Mouse (Mus musculus): ENCODE measurements around the gene Myo10.

The Myo10 gene

DNA sequence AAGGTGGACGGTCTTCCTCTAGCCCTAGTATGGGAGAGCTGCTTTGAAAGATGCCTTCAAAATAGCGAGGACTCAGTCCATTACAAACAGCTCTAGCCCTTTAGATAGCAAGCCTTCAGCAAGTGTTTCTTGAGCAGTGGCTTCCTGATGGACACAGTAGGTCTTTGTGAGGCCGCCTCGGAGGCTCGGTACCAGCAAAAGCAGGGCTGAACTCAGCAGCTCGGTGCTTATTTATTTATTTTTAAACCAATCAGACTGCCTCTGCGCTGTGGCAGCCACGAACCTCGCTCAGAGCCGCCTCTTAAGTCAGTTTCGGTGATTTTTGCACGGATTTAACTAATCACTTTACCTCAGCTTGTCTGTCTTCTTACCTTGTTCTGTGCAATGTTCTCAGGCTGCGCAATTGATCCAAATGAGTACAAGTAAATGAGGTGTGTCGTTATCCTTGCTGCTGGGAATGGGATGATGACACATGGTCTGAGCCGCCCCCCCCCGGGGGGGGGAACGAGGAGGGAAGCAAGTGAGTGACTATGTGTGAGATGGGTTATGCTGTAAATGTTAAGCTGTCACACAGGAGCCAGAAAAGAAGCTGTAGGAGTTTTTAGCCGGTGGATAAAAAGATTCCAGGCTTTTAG lies 232.1 kb downstream of the Myo10 start:
- no peak for DNase-seq

DNA sequence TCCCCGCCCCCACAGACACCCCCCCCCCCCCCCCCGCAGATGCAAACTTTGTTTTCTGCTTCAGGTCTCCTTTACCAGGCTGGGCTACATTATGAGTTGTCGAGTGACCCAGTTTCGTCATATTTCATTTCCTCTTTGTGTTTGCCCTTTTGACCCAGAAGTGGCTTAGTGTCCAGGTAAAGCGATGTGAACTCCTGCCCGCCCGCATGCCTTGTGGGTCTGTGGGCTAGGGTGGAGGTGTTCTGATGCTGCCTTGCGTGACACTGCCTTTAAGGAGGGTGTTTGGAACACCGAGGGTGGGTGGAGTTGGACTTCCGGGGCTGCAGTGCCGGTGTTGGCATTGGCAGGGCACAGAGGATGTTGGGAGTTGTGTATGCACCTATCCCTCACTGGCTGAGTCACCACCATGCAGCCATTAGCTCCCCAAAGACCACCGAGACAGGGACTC lies 236.3 kb downstream of the Myo10 start:
- peak; percentile 48 for DNase-seq

DNA sequence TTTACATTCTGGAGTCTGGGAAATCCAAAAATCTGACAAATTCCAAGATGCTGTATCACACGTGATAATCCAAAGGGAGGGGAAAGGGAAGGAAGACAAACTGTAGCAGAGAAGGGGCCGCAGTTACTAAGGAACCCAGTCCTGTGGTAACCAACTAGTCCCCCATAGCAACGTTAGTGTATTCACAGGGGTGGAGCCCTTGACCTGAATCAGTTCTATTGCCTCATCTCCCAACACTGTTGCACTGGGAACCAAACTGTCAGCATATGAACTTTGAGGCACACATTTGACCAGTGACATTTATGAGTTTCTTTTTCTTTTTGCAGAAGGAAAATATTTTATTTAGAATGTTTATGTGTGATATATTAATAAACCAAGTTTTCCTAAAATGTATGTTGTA lies 237.1 kb downstream of the Myo10 start:
- DNase-seq: no peak

DNA sequence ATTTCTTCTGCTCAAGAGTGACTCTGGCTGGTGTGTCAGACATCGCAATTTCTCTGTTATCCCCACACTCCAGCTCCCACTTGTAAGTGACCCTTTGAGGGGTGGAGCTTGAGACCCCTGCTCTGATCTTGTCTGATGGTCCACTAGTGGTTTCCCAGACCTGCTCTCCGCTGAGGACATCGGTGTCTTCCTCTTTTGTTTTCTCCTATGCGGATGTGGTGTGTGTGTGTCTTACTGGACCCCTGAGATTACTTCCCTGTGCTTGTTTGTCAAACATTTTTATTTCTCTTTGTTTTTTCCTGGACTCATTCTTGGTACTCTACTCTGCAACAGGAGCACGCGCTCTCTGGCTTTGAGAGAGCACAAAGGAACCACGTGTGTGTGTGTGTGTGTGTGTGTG lies 239.6 kb downstream of the Myo10 start:
- DNase-seq: no peak
